Mouse (Mus musculus) erythroblast, embryonic 14.5 days (primary cell): ENCODE measurements around the gene Micall1.

ENCODE experiments used
- GATA1 ChIP-seq: IDR thresholded peaks from 2 replicates; pipeline ENCODE4 v1.6.1; 2012; ENCODE audit warnings: low read length, inconsistent platforms, mixed read lengths
- TAL1 ChIP-seq: IDR thresholded peaks from 3 replicates; pipeline ENCODE4 v1.6.1; 2012; ENCODE audit warnings: low read length, inconsistent platforms, mixed read lengths

DNA sequence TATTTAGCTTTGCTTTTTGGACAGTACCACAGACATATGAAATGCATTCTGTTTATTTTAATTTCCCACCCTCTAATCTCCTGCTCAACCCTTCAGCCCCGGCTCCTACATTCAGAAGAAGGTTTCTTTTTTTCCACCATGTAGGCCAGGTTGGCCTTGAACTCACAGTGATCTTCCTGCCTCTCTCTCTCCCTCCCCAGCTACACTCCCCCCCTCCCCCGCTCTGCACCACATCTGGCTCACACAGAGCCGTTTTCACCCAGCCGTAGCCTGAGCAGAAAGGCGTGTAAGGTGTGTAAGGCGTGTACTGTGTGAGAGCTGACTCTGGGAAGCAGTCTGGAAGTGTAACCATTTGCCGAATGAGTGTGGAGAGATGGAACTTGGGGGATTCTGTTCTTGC lies 20.6 kb downstream of the Micall1 start:
- TF ChIP-seq TAL1: no peak
- TF ChIP-seq GATA1: no peak
